Mouse (Mus musculus) G1E-ER4 (cell line): ENCODE data around the gene Gprin1. TPM values are rescaled to one million over a fixed set of nuclear protein-coding genes. Genes with fewer than 3 reads are reported as not detected.

Source experiments
- GATA1 ChIP-seq: IDR thresholded peaks from one replicate; pipeline ENCODE4 v1.8.0; 2012; ENCODE audit warnings: low read length, inconsistent platforms
- polyA plus RNA-seq: library from polyadenylated mRNA; stranded (reverse); fragments of >175 nt; gene quantifications from 2 replicates; pipeline ENCODE4 v1.2.3, GENCODE M21; 2012

The Gprin1 gene
- polyA plus RNA-seq: not detected in 2 replicates

- no peak for TF ChIP-seq GATA1
Measured at GRCm38 (mm10) chr13:54749864-54750411, at the start of gene Gprin1. Gene Gprin1 (minus strand): TSS chr13:54749874.

- no peak for TF ChIP-seq GATA1
Measured at GRCm38 (mm10) chr13:54798740-54799139, 49.1 kb upstream of the Gprin1 start.

GRCm38 (mm10) chr13:54797861-54798643 is 48.4 kb upstream of the Gprin1 start:
- no peak for TF ChIP-seq GATA1

DNA sequence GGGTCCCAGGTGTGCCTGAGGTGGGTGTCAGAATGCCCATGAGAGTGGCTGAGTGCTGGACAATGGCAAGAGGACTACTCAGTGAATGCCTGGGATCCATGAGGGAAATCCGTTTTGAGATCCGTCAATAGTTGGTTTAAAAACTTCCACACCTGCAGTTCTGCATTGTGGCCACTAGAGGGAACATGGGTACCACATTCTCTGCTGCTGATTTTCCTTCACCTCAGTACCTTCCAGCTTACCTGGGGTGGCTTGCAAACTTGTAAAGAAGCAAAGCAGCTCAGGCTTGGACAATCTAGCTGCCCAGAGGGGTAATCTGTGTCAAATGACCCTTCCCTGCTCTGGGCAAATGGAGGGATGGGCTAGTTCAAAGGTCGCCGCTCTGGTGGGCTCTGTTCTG is 47.7 kb upstream of the Gprin1 start:
- no peak for TF ChIP-seq GATA1

GRCm38 (mm10) chr13:54794843-54795242 is 45.2 kb upstream of the Gprin1 start:
- TF ChIP-seq GATA1: no peak

DNA sequence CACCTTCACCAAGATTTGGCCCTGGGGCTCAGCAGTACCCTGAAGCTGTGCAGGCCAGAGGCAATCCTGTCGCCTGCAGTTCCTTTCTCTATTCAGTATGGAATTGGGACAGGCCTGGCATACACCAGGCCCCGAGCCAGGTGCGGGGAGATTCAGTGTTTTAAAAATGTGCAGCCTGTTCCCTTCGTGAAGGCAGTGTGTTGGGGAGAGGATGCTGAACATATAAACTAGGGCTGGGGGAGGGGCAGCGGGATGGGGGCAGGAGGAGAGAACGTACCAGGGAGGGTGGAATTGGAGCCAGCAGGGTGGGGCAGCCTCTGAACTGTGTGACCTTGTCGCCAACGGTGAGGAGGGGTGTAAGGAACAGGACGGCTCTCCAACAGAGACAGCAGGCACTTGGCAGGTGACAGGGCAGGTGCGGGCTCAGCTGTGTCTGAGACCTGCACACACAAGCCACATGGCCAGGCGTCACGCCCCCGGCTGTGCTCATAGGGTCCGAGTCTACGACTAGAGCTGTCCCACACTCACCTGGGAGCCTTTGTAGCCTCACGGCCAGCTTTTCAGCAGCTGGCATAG is 44.4 kb upstream of the Gprin1 start:
- no peak for TF ChIP-seq GATA1

DNA sequence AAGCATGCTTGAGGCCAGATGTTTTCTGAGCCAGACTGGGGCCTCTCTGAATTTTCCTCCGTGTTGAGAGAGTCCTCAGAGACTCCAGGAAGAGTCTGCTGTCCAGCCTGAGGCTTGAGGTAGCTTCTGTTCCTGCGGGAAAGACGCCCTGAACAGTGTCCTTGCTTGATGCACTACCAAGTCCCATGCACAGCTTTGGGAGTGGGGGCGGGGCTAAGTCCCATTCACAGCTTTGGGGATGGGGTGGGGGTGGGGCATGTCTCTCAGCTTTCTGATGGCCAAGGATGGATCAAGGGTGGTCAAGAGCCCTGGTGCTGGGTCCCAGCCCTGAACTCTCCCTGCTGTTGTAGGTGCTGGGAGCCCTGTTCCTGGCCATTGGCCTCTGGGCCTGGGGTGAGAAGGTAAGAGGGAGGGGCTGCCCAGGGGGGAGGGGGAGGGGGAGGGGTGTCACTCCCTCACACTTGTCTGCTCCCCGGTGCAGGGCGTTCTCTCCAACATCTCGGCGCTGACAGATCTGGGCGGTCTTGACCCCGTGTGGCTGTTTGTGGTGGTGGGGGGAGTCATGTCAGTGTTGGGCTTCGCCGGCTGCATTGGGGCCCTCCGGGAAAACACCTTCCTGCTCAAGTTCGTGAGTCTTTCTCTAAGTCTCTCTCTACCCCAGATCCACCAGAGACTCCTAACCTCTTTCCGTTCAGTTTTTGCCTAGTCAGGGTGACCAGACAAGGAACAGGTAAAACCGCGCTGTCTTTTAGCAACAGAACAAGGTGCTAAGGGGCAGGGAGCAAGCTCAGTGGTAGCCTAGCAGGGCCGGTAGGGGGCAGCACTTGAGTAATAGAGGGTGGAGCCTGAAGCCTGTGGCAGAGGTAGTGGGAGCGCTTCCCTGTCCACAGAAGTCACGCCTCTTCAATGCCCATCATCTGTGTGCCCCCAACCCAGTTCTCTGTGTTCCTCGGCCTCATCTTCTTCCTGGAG is 42.9 kb upstream of the Gprin1 start:
- no peak for TF ChIP-seq GATA1

GRCm38 (mm10) chr13:54789561-54790397 is 40.1 kb upstream of the Gprin1 start:
- no peak for TF ChIP-seq GATA1

- TF ChIP-seq GATA1: no peak
Measured at GRCm38 (mm10) chr13:54788740-54789560, 39.3 kb upstream of the Gprin1 start, which contains the start of gene Tspan17. Gene Tspan17 (plus strand): TSS chr13:54789377.

GRCm38 (mm10) chr13:54783698-54784097 is 34.0 kb upstream of the Gprin1 start, which contains the start of gene Eif4e1b:
Gene Eif4e1b (plus strand): TSS chr13:54783998.
- TF ChIP-seq GATA1: no peak

DNA sequence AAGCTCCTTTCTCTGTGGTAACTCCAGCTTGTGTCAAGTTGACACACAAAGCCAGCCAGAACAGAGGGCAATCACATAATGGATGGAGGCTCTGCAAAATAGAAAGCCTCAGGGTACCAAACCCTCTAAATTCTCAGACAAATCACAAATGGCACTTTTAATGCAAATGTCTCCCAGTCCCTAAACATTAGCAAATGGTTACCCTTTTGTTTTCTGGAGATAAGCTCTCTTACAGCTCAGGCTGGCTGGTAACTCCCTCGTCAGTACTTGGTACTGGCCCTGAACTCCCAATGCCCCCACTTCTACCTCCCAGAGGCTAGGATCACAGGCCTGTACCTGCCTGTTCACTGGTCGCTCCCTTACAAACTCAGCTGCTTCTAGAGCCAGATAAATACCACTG is 33.6 kb upstream of the Gprin1 start:
- no peak for TF ChIP-seq GATA1

DNA sequence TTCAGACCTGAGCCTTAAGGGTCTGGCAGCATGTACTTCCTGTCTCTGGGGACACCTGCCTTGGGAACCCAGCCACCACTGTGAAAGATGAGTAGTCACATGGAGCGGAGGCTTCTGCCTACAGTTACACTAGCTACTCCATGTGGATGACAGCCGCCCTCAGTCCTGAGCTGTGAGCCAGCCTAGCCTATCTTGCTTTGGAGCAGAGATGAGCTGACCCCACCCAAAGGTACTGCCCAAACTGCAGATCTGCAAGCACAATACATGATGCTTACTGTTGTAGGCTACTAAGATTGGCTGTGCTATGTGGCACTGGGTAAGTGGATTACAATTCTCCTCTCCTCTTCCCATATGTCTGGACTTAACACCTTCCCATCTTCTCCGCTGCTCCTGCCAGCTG is 31.4 kb upstream of the Gprin1 start:
- no peak for TF ChIP-seq GATA1

- TF ChIP-seq GATA1: no peak
Measured at GRCm38 (mm10) chr13:54780592-54780991, 30.9 kb upstream of the Gprin1 start.

GRCm38 (mm10) chr13:54767012-54767411 is 17.3 kb upstream of the Gprin1 start:
- no peak for TF ChIP-seq GATA1
